Mouse (Mus musculus) frontal cortex, postnatal 36 days (tissue): ENCODE measurements around the gene Spindoc.

Experiments
- DNase-seq, 2 experiments: peaks; one replicate each; pipeline ENCODE4 v3.0.0; 2022; ENCODE audit warnings: low spot score in 2 of 2

The Spindoc gene

DNA sequence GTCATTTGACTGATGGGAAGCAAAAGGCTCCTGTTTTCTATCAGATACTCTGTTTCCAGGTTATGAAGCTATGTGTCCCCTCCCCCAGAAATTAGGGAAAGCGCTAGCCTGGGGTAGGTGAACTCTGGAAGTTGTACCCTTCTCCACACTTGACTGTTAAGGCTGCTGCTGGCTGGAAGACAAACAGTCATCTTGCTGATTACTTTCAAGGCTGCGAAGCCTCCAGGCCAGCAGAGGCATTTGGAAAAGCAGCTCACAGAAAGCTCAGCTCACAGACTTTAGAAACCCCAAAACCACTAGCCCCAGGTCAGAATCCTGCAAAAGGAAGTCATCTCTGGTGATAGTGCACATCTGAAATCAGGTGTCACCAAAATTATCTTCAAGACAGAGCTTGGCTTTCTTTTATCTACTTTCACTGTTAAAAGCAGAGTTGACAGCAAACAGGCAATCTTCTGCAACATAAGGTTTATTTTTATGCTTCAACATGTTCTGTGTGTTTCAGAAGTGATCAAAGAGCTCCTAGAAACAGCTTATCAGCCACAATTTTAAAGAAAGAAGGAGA lies 44.9 kb downstream of the Spindoc start:
- DNase-seq, result no peak

DNA sequence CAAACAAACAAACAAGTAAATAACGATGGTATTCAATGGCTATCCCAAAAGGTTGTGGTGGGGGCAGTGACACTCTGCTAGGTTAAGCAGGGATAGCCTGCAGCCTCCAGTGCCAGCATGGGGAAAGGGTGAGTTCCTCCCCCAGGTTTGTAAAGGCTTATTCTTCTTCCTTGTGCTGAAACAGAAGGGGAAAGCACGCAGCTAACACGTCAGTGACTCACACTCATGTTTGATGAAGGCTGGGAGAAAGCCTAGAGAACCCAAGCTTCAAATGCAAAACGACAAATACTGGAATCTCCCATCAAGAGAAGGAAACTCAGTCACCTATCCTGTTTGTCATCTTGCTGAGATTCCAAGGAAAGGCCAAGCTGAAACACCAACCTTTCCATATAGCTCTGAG lies 47.1 kb downstream of the Spindoc start:
- DNase-seq, result peak in 1 of 2 experiments; percentile 33

DNA sequence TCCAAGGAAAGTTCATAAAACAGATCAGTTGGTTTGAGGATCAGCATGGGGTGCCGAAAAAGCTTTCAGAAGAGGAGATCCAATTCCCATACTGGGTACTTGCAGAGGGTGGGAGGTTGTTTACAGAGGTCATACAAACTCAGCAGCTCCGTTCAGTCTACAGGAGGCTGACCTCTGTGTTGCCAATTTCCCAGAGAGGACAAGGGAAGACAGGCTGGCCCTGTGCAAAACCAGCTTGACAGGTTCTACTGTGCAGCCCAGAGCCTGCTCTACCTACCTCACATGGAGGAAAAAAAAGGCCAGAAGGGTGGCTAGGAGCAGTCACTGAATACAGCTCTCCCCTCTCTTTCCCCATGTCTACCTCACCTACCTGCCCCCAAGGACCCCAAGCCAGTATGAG lies 48.7 kb downstream of the Spindoc start:
- no peak for DNase-seq

DNA sequence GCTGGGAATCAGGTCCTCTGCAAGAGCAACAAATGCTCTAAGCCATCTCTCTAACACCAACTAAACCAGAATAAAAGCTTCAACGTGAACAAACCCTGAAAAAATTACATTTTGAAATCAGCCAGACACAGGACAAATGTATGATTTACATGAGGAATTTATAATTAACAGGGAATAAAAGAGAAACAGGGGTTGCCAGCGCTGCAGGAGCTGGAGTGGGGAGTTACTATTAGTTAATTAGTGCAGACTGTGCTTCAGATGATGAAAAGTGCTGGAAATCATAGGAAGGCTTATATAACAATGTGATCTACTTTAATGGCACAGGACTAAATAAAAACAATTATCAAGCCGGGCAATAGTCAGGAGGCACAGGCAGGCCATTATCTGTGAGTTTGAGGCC lies 61.4 kb downstream of the Spindoc start:
- no peak for DNase-seq

DNA sequence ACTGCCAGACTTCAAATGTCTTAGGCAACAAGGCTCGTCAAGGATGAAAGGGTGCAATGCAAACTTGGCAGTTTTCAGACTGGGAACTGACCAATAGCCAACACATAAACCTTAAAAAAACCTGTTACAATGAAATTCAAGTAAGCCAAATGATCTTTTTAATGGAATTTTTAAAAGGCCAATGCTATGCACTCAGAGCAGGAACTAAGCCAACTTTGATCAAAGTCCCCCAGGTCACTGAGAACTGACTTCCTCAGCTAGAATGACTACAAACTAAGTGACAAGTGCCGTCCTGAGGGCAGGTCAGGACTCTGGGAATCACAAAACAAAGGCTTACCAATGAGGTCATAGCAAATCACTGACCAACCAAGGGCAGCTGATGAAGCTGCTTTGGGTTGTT lies 62.6 kb downstream of the Spindoc start:
- DNase-seq, result no peak

DNA sequence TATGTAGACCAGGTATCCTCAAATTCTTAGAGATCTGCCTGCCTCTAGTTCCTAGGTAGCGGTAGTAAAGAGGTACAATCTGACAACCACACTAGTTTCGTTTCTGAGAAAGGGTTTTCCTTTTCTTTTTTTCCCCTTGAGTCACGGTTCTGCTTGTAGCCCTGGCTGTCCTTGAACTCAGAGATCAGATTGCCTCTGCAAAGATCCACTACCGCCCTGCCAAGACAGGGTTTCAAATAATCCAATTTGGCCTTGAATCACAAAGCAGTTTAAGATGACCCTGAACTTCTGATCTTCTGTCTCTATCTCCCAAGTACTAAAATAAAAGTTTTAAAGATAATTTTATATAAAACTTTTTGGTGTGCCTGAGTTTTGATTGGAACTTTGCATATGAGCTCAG lies 65.1 kb downstream of the Spindoc start:
- no peak for DNase-seq

DNA sequence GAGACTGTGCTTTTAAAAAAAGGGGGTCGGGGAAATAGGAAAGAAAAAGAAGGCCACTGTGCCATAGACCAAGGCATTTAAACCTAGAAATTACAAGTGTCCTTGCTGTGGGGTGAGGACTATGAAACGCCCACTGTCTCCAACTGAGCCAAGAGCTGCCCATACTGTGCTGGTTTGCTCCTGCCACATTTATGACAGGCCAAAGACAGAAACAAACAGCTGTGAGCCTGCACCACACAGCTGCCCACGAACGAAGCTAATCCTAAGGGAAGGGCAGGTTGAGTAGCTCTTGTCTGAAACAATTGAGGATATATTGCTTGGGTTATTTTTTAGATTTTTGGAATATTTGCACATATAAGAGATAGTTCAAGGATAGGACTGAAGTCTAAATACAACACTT lies 66.0 kb downstream of the Spindoc start:
- DNase-seq, result no peak

DNA sequence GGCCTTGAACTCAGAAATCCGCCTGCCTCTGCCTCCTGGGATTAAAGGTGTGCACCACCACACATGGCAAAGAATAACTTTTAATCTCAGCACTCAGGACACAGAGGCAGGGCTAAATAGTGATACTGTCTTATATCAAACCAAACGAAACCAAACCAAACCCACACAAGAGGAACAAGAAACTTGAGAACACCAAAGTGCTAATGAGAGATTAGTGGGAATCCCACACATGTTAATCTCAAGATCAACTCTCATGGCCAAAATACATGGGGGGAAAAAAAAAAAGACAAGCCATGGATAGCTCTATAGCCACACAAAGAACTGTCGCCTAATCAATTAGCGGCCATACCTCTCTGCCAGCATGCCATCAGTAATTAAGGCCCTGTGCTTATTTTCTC lies 67.2 kb downstream of the Spindoc start:
- DNase-seq, result no peak

DNA sequence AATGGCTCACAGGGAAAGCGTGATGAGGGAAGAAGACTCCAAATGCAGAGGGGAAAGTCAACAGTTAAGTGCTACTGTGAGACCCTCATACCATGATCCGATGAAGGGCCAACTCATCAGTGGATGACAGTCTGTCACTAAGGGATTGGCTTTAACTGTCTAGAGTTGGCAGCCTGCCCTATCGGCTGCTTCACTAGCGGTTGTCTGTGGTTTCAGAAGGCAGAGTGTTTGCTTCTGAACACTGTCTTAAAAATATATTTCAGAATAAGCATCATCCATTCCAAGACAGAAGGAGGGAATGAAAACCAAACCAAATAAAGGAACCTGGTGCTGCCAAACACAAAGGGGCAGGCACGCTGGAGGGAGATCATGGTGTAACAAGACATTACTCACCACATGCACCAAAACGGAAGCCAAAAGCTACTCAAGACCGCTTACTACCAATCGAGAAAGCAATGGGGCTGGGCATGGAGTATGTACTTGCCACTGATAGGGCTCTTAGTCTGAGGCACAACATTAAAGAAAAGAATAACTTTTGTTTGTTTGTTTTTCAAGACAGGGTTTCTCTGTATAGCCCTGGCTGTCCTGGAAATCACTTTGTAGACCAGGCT lies 67.7 kb downstream of the Spindoc start:
- DNase-seq, result peak in 1 of 2 experiments; percentile 61

DNA sequence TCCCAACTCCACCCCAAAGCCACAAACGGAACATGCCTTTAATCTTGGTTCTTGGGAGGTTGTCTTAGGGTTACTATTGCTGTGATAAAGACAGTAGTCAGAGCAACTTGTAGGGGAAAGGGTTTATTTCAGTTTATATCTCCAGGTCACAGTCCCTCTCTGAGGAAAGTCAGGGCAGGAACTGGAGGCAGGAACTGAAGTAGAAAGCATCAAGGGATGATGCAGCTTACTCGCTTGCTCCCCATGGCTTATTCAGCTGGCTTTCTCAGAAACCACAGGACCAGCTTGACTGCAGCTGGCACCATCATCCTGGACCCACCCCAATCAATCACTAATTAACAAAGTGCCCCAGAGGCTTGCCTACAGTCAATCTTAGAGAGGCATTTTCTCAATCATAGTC lies 69.1 kb downstream of the Spindoc start:
- no peak for DNase-seq

DNA sequence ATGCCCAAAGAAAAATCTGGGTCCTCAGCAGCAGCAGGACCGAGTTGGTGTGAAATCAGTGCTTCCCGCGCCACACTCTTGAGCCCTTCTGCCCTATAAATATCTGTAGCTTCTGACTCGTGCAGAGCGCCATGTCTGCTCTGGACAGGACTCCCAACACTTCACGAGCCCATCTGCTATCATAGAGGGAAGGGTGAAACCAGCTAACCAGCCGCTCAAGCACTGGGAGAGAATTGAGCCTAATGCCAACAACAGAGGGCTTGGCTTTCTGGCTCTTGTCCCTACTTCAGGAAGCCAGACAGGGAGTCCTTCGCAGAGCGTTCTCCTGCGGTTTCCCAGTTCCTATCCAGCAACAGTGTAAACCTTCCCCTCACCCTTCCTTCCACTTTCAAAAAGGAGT lies 71.5 kb downstream of the Spindoc start:
- no peak for DNase-seq

DNA sequence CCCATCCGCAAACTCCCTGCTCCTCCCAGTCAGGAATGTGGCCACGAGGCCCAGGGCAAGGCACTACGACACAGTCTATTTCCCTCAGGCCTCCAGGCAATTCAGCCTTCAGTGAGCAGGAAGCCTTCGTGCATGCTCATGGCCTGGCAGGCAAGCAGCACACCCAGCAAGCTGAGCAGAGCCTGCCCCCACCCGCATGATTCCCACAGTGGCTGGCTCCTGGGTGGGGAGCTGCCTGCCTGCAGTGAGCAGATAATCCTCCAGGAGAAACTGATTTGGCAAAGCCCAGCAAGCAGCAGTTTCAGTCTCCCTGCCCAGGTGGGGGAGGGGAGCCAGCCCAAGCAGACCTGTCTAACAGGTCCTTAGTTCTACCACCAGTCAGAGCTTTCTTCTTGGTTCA lies 72.1 kb downstream of the Spindoc start:
- peak in 1 of 2 experiments; percentile 58 for DNase-seq

DNA sequence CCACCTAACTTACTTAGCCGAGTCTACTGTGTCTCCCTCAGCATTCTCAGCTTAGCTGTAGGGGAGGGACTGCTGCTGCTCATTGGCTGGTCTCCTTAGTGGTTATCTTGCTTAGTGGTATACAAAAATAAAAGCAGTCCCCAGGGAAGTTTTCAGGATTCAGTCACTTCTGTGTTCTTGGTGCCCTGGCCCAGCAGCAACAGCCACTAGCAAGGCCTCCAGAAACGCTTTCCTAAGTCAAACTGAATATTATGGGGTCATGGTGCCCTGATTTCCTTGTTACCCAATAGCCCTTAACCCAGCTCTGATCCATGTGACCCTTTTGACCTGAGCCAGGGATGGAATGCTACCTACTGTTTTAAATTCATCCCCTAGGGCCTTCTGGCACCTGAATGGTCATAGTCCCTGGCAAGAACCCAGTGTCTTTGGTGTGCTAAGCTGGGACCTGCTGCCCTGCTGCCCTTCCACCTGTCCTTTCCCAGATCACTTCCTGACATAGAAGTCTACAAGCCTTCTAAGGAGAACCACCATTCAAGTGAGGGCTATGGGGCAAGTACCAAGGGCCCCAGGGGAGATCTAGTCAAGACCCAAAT lies 73.0 kb downstream of the Spindoc start:
- no peak for DNase-seq

DNA sequence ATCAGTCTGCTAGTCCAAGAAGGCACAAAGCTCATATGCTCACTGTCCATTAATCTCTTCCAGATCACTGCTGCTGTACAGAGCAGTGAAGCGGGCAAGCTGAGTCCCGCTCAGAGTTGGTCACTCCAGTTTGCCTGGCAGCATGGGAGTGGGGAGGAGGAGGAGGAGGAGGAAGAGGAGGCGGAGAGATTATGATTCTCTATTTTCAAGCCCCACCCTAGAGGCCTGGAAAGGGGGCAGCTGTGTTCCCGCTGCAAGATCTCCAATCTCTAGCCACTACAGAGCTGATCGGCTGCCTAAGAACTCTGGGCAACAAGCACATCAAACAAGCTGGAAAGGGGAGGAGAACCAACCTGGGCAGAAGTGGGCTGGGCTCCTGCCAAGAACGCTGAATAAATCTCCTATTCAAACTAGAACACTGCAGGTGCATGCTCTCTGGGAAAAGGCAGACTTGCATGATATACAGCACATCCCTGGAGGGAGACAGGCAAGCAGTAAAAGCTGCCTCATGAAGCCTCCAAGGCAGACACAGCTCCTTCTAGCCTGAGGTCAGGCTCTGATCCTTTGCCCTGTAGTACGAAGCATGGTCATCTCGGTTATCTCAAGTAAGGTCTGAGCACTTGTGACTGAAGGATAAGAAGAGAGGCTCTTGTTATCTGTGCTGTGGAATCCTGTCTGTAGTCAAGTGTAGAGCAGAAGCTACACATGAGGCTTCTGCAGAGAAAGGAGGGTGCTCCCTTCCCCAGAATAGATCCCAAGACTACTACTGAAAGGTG lies 74.6 kb downstream of the Spindoc start:
- no peak for DNase-seq

DNA sequence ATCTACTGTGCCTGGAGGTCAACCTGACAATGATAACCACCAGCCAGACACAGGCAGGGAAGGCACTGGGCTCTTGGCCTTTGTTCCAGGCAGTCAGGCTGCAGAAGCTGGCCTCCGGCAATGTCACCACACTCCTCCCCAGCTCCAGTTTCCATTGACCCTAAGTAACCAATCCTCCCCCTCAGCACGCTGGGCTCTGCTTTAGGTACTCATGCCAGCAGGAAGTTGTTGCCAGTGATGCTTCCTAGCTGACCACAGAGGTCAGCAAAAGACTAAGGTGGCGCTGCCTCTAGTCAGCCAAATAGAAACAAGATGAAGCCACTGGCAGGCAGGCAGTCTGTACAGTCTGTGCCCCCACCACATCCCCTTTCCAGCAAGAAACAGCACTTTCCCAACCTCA lies 75.8 kb downstream of the Spindoc start:
- DNase-seq, result no peak

DNA sequence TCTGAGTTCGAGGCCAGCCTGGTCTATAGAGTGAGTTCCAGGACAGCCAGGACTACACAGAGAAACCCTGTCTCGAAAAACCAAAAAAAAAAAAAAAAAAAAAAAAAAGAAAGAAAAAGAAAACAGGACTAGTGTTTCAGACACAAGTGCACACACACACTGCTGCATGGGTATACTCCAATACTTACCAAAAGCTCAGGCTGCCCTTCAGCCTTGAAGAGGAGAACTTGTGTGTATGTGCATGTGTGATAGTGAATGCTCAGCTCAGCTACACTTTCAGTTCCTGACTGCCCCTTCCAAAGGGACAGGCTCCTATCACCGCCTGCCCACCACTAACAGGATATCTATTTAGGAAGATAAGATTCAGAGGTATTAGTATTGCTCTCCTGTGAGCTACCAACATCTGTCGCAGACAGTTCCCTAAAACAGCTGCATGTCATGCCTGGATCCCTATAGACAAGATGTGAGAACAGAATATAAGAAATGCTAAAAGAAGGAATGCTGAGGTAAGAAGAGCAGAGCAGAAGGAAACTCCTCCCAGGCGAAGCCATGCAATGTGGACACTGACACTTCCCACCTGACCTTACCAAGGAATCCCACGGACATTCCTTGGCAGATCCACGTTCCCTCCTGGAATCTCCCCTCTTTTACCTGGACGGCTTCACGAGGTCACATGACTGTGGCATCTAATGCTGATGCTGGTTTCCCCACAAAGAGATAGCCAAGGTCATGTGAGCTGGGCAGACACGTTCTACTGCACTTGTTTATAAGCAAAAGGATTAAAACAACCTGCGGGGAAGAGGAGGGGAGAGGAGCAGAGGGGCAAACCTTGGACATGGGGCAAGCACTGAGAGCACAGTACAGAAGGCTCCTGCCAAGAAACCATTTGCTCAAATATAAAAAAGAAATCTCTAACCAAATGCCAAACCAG lies 77.1 kb downstream of the Spindoc start:
- DNase-seq, result no peak

DNA sequence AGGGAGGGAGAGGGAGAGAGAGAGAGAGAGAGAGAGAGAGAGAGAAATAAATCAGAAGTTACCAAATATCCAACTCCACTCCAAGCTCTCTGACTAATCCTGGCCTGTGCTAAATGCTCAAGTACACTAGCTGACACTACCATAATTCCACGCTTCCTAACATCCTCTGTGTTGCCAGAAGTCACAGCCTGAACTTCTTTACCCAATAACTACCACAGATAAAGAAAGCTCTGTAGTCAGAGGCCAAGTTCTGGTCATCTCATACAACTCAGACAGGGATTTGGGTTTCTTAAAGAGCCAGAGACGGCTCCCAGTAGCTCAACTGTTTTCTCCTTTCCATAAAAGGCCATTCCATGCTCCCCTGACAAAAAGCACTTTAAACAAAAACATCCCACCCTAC lies 78.0 kb downstream of the Spindoc start:
- no peak for DNase-seq
